Mouse (Mus musculus) olfactory bulb, adult 2 months (tissue): ENCODE results near the gene Qsox1.

Experiments
- CTCF ChIP-seq: fragments of 200-500 bp; IDR thresholded peaks from 2 replicates; pipeline ENCODE4 v1.5.1; 2012; ENCODE audit warnings: low read depth, mild to moderate bottlenecking, low read length, moderate library complexity; ENCODE audit not compliant: insufficient read depth
- POLR2A ChIP-seq: fragments of 200-500 bp; IDR thresholded peaks from 2 replicates; pipeline ENCODE4 v1.6.1; 2012; ENCODE audit warnings: mild to moderate bottlenecking, low read depth, low read length, moderate library complexity; ENCODE audit not compliant: insufficient read depth

DNA sequence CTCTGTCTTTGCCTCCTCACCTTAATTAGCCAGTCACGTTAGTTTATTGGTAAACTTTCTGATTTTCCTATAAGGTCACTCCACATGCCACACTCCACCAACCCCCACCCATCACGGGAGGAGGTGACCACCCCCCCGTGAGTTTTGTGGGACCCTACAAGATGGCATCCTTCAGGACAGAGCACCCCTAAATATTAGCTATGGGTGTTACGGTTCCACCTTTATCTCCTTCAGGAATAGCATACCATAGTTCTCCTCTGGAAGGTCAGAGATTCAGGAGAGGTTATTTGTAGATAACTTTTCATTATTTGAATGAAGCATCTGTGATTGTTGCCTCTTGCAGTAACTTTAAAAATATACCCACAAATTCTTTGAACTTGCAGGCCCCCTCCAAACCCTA lies 54.0 kb downstream of the Qsox1 start:
- TF ChIP-seq CTCF (no peak), POLR2A (no peak)
